Mouse (Mus musculus) heart, embryonic 12.5 days (tissue): ENCODE measurements around the gene Clmn. TPM values are rescaled to one million over a fixed set of nuclear protein-coding genes. Genes with fewer than 3 reads are reported as not detected.

Experiments used
- ATAC-seq: fragments of 200-750 bp; cut with Nextera tagmentation; 2 replicates; pipeline ENCODE4 v1.8.0; 2017; ENCODE audit warnings: moderate TSS enrichment, moderate library complexity; ENCODE audit not compliant: insufficient number of reproducible peaks, low FRiP score
- H3K27ac ChIP-seq: fragments of 300-500 bp; sonication (generic); 2 replicates; pipeline ENCODE4 v1.5.1; 2016; ENCODE audit warnings: mild to moderate bottlenecking, moderate library complexity; ENCODE audit not compliant: poor library complexity, severe bottlenecking
- H3K27me3 ChIP-seq: fragments of 300-500 bp; sonication (generic); replicated peaks from 2 replicates; pipeline ENCODE4 v1.6.1; 2016; ENCODE audit warnings: mild to moderate bottlenecking, moderate library complexity
- H3K36me3 ChIP-seq: fragments of 300-500 bp; sonication (generic); 2 replicates; pipeline ENCODE4 v1.6.1; 2016; ENCODE audit warnings: mild to moderate bottlenecking, moderate library complexity
- H3K4me1 ChIP-seq: fragments of 300-500 bp; sonication (generic); replicated peaks from 2 replicates; pipeline ENCODE4 v1.6.1; 2016; ENCODE audit warnings: mild to moderate bottlenecking
- H3K4me2 ChIP-seq: fragments of 300-500 bp; sonication (generic); 2 replicates; pipeline ENCODE4 v1.6.1; 2016; ENCODE audit warnings: mild to moderate bottlenecking, moderate library complexity
- H3K4me3 ChIP-seq: fragments of 300-500 bp; sonication (generic); 2 replicates; pipeline ENCODE4 v1.5.1; 2016; ENCODE audit warnings: mild to moderate bottlenecking
- H3K9ac ChIP-seq: fragments of 300-500 bp; sonication (generic); 2 replicates; pipeline ENCODE4 v1.6.1; 2016; ENCODE audit warnings: mild to moderate bottlenecking, moderate library complexity
- H3K9me3 ChIP-seq: fragments of 300-500 bp; sonication (generic); replicated peaks from 2 replicates; pipeline ENCODE4 v1.6.1; 2016; ENCODE audit warnings: mild to moderate bottlenecking, moderate library complexity
- WGBS: fragments of 180-500 bp; shearing (Covaris S2); methylation state at CpG from one replicate; pipeline ENCODE4 v1.1.7; 2016; 5-methylcytosine and 5-hydroxymethylcytosine counted together
- polyA plus RNA-seq: library from polyadenylated mRNA; unstranded; fragments of >200 nt; fragmentation: Nextera tagmentation; extraction: Ambion mirVana; gene quantifications from 2 replicates; pipeline ENCODE4 v1.2.1, GENCODE M21; 2016

The Clmn gene
- polyA plus RNA-seq, 1 experiment from 2014 or later: 0.56 TPM

DNA sequence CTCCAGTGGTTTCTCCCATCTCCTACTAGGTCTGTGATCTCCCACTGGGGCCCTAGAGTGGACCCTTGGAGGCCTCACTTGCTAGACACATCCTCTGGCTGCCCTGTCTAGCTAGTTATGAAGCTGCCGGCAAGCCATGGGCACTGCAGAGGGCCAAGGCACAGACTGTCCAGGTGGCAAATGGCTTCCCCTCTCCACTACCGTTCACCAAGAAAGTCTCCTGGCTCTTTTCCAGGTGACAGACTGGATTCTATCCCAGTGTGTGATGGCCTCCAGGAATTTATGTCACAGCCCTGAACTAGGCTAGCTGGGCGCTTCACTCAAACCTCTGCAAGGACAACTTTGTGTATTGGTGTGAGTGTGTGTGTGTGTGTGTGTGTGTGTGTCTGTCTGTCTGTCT lies 35.0 kb upstream of the Clmn start:
- Histone ChIP-seq H3K4me1 (peaks cover 18% of the 10 kb centered on the region), H3K27me3 (0 out of 2 replicates have a peak, but pooled peaks cover 3% of the 10 kb centered on the region), H3K9me3 (no peaks in the 10 kb centered on the region), H3K9ac (no peak overlapping the region), H3K36me3 (no peaks in the 10 kb centered on the region), H3K4me3 (no peak overlapping the region), H3K4me2 (no peak overlapping the region), H3K27ac (no peak overlapping the region)
- ATAC-seq: no peak
- 59% methylated on average over 3 of the region's 3 CpGs for WGBS

DNA sequence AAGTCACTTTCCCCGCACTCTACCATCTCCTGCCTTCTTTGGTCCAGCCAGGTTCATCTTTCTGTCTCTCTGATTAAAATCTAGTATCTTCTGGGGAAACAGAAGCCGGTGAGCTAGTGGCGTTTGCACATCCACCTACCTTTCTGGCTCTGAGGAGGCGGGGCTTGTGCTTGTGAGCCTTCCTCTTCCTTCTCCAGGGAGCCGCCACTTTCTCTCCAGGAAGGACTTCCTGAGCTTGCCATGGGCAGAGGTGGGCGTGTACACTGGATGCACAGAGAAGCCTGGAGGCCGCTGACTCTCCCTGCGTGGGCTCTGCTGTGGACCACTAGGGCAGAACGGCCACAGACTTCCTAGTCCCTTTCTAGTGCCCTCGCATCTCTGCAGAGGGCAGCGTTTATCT lies 34.3 kb upstream of the Clmn start:
- no peak overlapping the region for H3K27ac ChIP-seq
- no peak overlapping the region for H3K4me2 ChIP-seq
- no peaks in the 10 kb centered on the region for H3K27me3 ChIP-seq
- peaks cover 18% of the 10 kb centered on the region for H3K4me1 ChIP-seq
- no peaks in the 10 kb centered on the region for H3K36me3 ChIP-seq
- no peaks in the 10 kb centered on the region for H3K9me3 ChIP-seq
- no peak for ATAC-seq
- H3K9ac ChIP-seq: no peak overlapping the region
- WGBS: 50% methylated on average over 11 of the region's 11 CpGs
- H3K4me3 ChIP-seq: no peak overlapping the region

DNA sequence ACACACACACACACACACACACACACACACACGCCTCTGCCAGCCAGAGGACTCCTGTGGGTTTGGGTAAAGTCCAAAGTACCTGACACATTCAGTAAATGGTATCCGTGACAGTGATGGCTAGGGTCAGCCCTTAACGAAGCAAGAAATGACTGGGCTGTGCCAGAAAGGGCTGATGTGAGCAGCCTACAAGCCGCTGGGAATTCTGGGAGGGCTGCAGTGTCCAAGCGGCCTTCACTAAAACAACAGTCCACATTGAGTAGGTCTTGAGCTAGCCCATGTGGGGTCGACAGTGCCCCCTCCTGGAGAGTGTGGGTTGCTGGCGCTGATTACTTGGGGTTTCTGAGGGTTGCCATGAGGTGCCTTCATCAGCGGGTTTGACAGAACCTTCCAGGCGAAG lies 33.8 kb upstream of the Clmn start:
- Histone ChIP-seq H3K9me3 (no peaks in the 10 kb centered on the region), H3K9ac (no peak overlapping the region), H3K4me3 (no peak overlapping the region), H3K36me3 (no peaks in the 10 kb centered on the region), H3K27me3 (no peaks in the 10 kb centered on the region), H3K4me1 (peaks cover 18% of the 10 kb centered on the region), H3K27ac (no peak overlapping the region), H3K4me2 (no peak overlapping the region)
- no peak for ATAC-seq
- WGBS: 71% methylated on average over 9 of the region's 9 CpGs

DNA sequence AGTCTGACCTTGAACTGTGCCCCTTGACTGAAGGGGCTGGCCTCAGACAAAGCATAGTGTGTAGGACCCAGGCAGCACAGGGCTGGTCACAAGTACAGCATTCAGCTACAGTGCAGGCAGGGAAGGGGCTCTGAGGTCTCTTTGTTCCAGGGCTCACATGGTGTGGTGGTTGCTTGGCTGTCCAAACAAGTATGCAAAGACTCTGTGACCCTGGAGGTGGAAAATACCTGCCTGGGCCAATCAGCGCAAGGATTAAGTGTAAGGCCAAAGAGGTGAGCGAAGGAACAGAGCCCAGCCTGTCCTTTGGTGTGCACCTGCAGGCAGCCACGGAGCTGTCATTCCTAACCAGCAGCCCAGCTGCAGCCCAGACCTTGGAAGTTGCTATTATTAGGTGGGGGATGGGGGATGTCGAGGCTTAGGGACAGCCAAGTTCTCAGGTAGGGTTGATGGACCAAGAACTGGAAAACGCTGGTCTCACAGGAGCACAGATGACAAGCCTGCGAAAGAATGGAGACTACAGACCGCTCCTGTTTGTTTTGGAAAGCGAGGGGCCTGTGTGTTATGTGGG lies 32.3 kb upstream of the Clmn start:
- 60% methylated on average over 8 of the region's 8 CpGs for WGBS
- Histone ChIP-seq H3K27me3 (no peaks in the 10 kb centered on the region), H3K9me3 (no peaks in the 10 kb centered on the region), H3K4me1 (peaks cover 18% of the 10 kb centered on the region), H3K27ac (no peak overlapping the region), H3K4me2 (no peak overlapping the region), H3K9ac (no peak overlapping the region), H3K4me3 (no peak overlapping the region), H3K36me3 (no peaks in the 10 kb centered on the region)
- no peak; the same call in 1 of the 2 replicates for ATAC-seq

DNA sequence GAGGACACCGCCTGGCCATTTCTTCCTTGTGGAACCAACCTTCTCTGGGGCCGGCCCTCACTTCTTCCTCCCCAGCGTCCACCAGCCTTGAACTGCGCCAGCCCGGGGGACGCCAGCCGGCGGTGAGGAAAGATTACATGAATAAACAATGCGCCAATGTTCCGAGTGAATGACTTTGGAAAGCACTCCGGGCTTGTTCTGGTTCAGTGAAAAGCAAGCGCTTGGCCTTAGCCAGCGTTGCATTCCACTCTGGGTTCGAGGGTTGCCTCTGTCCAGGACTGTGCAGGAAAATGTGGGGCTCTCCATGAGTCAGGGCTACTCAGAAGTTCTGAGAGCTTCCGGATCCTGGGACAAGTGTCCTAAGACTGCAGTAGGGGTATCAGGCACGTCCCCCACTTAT lies 31.8 kb upstream of the Clmn start:
- Histone ChIP-seq H3K27ac (no peak overlapping the region), H3K27me3 (no peaks in the 10 kb centered on the region), H3K4me2 (no peak overlapping the region), H3K4me1 (peaks cover 18% of the 10 kb centered on the region), H3K9ac (no peak overlapping the region), H3K9me3 (no peaks in the 10 kb centered on the region), H3K36me3 (no peaks in the 10 kb centered on the region), H3K4me3 (no peak overlapping the region)
- no peak for ATAC-seq
- WGBS: 68% methylated on average over 16 of the region's 16 CpGs

DNA sequence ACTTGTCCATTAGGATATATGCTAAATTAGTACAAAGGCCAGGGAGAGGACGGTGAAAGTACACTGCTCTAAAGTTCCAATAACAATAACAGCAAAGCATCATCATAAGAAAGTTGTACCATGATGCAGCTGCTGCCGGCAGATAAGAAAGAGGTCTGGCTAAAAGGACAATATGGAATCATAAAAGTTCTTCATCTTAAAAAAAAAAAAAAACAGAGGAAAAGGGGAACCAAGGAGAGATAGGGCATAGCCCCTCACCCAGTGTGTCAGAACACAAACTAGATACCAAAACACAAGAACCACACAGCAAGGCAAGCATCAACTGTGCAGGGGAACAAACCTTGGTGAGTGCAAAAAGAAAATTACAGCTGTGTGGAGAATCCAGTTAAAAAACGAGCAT lies 27.4 kb upstream of the Clmn start:
- no peak overlapping the region for H3K9ac ChIP-seq
- ATAC-seq: no peak
- H3K9me3 ChIP-seq: no peaks in the 10 kb centered on the region
- no peaks in the 10 kb centered on the region for H3K36me3 ChIP-seq
- WGBS: 85% methylated on average over 3 of the region's 3 CpGs
- no peak overlapping the region for H3K4me2 ChIP-seq
- no peak overlapping the region for H3K4me3 ChIP-seq
- peaks cover 14% of the 10 kb centered on the region for H3K4me1 ChIP-seq
- no peaks in the 10 kb centered on the region for H3K27me3 ChIP-seq
- H3K27ac ChIP-seq: no peak overlapping the region

DNA sequence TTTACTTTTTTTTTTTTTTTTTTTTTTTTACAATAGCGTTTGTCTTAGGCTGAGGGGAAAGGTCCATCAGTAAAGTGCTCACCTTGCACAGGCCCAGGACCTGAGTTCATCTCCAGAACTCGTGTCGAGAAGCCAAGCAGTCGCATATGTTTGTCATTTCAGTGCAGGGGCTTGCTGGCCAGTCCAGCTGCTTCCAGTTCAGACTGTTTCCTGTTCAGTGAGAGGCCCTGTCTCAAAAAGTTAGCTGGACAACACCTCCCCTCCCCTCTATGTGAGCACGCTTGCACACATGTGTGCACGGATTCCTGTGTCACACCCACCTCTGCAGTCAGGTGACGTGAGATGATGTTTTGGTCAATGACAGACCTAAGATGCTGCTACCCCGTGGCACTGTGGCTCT lies 25.2 kb upstream of the Clmn start:
- Histone ChIP-seq H3K27me3 (no peaks in the 10 kb centered on the region), H3K4me2 (no peak overlapping the region), H3K9ac (no peak overlapping the region), H3K27ac (no peak overlapping the region), H3K9me3 (no peaks in the 10 kb centered on the region), H3K36me3 (no peaks in the 10 kb centered on the region), H3K4me1 (0 out of 2 replicates have a peak, but pooled peaks cover 4% of the 10 kb centered on the region), H3K4me3 (no peak overlapping the region)
- no peak for ATAC-seq
- 80% methylated on average over 8 of the region's 8 CpGs for WGBS

DNA sequence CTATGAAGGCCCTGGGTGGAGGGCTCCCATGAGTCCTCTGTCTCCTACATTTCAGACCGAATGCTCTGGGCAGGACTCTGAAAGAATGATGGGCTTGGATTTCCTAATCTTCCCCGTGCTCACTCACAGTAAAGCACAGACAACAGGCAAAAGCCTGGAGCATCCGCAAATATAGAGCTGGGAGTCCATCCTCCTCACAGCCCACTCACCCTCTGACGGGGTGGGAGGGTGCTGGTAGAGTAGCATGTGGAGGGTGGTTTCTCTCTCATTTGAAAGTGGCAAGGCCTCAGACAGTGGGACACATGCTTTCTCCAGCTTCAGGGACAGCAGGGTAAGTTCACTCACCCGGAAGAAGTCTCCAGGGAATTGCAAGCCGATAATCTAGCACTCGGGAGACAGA lies 21.2 kb upstream of the Clmn start:
- no peaks in the 10 kb centered on the region for H3K27me3 ChIP-seq
- no peak overlapping the region for H3K9ac ChIP-seq
- H3K27ac ChIP-seq: no peak overlapping the region
- 0 out of 2 replicates have a peak, but pooled peaks cover 5% of the 10 kb centered on the region for H3K9me3 ChIP-seq
- no peak overlapping the region for H3K4me2 ChIP-seq
- H3K4me1 ChIP-seq: 0 out of 2 replicates have a peak, but pooled peaks cover 4% of the 10 kb centered on the region
- H3K4me3 ChIP-seq: no peak overlapping the region
- WGBS: 80% methylated on average over 7 of the region's 7 CpGs
- H3K36me3 ChIP-seq: no peaks in the 10 kb centered on the region
- no peak for ATAC-seq

DNA sequence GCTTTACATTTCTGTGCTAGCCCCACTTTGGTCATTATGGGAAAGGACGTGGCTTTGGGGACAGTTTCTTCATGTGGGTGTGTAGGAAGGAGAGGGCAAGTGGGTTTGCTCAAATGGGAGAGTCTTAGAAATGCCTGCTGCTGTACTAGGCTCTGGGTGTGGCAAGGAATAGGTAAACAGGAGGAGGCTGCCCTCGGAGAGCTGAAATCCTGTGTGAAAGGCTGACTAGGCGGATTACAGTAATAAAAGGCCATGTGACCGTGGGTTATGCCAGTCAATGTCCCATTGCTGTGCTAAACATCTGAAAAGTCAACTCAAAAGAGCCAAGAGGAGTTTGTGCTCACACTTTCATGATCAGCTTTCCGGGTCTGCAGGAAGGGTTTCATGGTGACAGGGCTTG lies 17.7 kb upstream of the Clmn start:
- 65% methylated on average over 5 of the region's 5 CpGs for WGBS
- Histone ChIP-seq H3K4me2 (no peak overlapping the region), H3K27me3 (no peaks in the 10 kb centered on the region), H3K9me3 (peaks cover 9% of the 10 kb centered on the region; the same call in 1 of the 2 replicates), H3K27ac (no peak overlapping the region), H3K4me1 (no peaks in the 10 kb centered on the region), H3K9ac (no peak overlapping the region), H3K36me3 (no peaks in the 10 kb centered on the region), H3K4me3 (no peak overlapping the region)
- ATAC-seq: no peak

DNA sequence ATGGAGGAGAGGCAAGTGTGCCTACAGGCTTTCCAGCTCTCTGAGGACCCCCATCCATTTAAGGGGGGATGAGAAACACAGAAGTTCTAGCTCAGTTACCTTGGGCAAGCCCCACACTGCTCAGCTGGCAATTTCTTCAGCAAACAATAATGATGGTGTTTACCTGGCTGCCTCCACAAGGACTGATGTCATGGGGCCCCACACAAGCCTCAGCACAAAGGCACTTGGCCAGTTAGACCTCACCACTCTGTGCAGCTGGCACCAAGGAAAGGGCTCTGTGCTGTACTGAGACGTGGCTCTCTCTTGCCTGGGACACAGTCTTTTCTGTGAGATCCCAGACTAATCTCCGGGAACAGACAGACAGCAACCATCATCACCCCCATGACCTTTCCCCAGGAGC lies 17.2 kb upstream of the Clmn start:
- H3K27ac ChIP-seq: no peak overlapping the region
- no peak for ATAC-seq
- no peak overlapping the region for H3K4me2 ChIP-seq
- H3K9ac ChIP-seq: no peak overlapping the region
- WGBS: 46% methylated on average over 2 of the region's 2 CpGs
- no peaks in the 10 kb centered on the region for H3K4me1 ChIP-seq
- H3K9me3 ChIP-seq: peaks cover 9% of the 10 kb centered on the region; the same call in 1 of the 2 replicates
- H3K4me3 ChIP-seq: no peak overlapping the region
- H3K27me3 ChIP-seq: no peaks in the 10 kb centered on the region
- no peaks in the 10 kb centered on the region for H3K36me3 ChIP-seq

DNA sequence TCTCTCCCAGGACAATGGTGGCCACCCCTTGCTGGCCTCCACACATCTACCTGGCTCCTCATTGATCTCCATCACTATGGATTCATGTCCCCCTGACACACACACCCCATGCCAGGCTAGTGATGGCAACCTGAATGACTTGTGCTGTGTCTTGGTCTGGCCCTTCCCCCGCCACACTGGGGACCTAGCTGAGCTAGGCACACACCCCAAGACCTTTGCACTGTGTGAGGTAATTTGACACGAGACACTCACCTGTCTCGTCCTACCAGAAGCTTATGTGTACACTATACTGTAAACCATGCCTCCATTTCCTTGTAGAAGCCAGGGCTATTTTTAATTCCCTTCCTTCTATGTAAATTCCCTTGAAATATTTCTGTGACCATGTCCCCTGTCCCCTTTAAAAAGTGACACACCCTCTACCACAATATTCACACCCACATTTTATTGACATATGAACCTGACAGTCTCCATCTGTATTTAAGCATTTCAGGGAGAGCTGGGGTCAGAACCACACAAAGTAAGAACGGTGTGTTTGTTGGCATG lies 16.7 kb upstream of the Clmn start:
- H3K9me3 ChIP-seq: peaks cover 9% of the 10 kb centered on the region; the same call in 1 of the 2 replicates
- no peaks in the 10 kb centered on the region for H3K4me1 ChIP-seq
- WGBS: 80% methylated on average over 4 of the region's 4 CpGs
- H3K4me2 ChIP-seq: no peak overlapping the region
- no peak overlapping the region for H3K4me3 ChIP-seq
- ATAC-seq: no peak
- no peaks in the 10 kb centered on the region for H3K36me3 ChIP-seq
- no peak overlapping the region for H3K27ac ChIP-seq
- H3K9ac ChIP-seq: no peak overlapping the region
- H3K27me3 ChIP-seq: peaks cover 4% of the 10 kb centered on the region; the same call in 1 of the 2 replicates

DNA sequence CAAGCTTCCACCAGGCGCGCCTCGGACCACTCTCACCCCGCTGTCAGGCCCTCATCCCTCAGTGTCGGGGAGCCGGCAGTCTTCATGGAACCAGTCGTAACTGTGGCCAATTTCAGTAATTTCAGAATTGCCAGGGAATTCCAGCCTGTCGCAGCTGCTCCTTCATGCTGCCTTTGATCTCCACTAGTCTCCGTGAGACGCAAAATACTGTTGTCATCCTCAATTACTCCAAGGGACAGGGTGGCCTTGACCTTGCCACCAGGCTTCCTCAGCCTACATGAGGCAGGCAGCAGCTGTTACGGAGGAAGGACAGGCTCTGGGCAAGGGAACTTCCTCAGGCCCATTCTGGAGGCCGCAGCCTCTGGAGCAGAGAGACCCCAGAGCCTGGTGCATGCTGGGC lies 15.5 kb upstream of the Clmn start:
- peaks cover 7% of the 10 kb centered on the region; the same call in 1 of the 2 replicates for H3K27me3 ChIP-seq
- WGBS: 82% methylated on average over 12 of the region's 12 CpGs
- H3K4me1 ChIP-seq: no peaks in the 10 kb centered on the region
- H3K9me3 ChIP-seq: peaks cover 9% of the 10 kb centered on the region; the same call in 1 of the 2 replicates
- no peak overlapping the region for H3K4me2 ChIP-seq
- ATAC-seq: no peak
- no peak overlapping the region for H3K9ac ChIP-seq
- no peak overlapping the region for H3K4me3 ChIP-seq
- H3K27ac ChIP-seq: no peak overlapping the region
- no peaks in the 10 kb centered on the region for H3K36me3 ChIP-seq
